Mouse (Mus musculus) megakaryocyte-erythroid progenitor cell, adult 5-6 weeks (primary cell): ENCODE data around the gene Tmem236. TPM values are rescaled to one million over a fixed set of nuclear protein-coding genes. Genes with fewer than 3 reads are reported as not detected.

ENCODE experiments used
- ATAC-seq: replicated peaks from 2 replicates; pipeline ENCODE4 v1.8.0; 2016; ENCODE audit warnings: mild to moderate bottlenecking, inconsistent platforms; ENCODE audit not compliant: severe bottlenecking, poor library complexity, low FRiP score, low TSS enrichment
- total RNA-seq, 2 experiments: library from RNA; stranded (forward) in 1 of 2; stranded (reverse) in 1 of 2; fragments of 200-1000, 215-1000 nt in 1 of 2; fragments of >200 nt in 1 of 2; fragmentation: Nextera tagmentation in 1 of 2; gene quantifications; 2 replicates each; pipeline ENCODE4 v1.2.3; 2014 to 2017

Tmem236 gene
- total RNA-seq, 2 experiments from 2014 or later: not detected

GRCm38 (mm10) chr2:14236920-14237319 is 62.6 kb downstream of the Tmem236 start:
- ATAC-seq: no peak

DNA sequence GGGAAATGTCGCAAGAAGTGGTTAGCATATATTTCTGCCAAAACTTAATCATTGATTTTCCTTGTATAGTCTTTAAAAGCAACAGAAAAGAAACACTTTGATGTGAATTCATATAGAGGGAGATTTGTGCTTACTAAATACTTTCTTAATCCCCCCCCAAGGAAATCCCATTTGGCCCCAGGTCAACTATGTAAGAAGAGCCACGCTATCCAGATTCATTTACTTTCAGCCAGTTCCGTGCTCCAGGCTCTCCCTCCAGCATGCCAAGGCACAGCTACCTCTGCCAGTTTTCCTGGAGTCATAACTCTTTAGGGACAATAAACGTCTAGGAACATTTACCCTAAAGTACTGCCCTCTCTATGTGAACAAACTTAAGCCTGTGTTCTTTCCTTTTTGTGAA is 63.4 kb downstream of the Tmem236 start:
- no peak for ATAC-seq

DNA sequence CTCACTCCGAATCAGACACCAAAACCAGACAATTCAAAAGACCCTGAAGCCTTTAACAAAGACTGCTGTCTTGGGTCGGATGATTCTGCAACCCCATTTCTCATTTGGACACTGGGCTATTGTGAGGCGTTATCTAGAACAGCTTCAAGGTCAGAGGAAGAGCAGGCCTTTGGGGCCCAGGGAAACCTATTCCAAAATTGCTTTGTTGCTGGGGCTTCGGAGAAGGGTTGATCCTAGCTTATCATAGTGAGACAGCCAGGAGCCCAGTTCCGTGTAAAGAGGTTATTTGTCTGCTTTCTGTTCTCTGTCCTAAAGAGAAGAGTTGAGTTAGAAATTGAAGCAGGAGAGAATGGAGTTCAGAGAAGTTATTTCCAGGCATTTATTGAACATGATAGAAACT is 64.8 kb downstream of the Tmem236 start:
- ATAC-seq: no peak

DNA sequence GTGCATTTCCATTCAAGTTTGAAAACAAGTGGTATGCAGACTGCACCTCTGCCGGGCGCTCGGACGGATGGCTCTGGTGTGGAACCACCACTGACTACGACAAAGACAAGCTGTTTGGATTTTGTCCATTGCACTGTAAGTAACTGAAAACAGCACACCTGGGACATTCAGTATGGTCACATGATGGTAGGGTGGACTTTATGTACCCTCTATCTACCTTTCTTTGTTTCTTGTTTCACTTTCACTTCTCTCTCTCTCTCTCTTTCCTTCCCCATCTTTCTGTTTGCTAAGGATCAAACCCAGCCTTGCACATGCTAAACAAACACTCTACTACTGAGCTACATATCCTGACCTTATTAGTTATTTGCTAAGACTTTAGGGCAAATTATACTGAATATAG is 69.8 kb downstream of the Tmem236 start:
- ATAC-seq: no peak; the same call in 1 of the 2 replicates

GRCm38 (mm10) chr2:14244668-14245067 is 70.3 kb downstream of the Tmem236 start:
- ATAC-seq: no peak

DNA sequence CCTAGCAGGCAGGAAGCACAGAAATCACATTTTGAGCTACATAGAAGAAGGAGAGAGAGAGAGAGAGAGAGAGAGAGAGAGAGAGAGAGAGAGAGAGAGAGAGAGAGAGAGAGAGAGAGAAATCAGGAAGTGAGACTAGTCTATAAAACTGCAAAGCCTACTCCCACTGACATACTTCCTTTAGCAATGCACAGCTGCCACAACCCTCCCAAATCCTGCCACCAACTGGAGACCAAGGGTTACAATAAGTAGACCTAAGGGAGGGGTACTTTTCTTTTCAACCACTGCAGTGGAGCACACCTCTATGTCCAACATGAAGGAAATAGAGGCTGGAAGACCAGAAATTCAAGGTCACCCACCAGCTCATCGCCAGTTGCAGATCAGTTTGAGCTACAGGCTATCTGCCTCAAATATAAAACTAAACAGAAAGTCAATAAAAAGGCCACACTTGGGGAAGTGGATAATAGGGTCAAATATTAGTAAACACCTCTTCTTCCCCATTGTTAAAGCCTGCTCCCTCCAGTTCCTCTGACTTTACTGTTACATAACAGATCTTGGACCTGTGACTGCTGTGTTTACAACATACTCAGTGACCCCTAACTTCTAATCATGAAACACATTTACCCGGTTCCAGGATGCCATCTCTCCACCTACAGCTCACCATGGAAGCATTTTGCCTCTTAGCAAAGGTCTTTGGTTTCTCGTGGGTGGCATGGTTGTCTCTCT is 75.7 kb downstream of the Tmem236 start:
- no peak for ATAC-seq

DNA sequence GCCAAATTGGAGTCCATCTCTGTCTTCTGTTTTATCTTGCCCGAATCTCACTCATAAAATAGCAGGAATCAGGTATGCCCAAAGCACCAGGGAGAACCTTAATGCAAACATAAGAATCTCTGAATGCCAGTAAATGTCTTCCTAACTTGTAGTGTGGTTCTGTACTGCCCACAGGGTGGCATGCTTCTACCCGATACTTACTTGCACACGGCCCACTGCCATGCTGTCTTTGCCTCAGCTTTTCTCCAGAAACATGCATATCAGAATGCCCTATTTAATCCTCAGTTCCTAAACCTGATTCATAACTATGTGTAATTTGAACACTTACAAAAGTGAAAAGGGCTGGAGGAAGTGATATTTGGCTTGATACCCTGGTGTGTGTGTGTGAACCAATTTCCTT is 77.6 kb downstream of the Tmem236 start:
- ATAC-seq: peak; percentile 59; the same call in 1 of the 2 replicates

DNA sequence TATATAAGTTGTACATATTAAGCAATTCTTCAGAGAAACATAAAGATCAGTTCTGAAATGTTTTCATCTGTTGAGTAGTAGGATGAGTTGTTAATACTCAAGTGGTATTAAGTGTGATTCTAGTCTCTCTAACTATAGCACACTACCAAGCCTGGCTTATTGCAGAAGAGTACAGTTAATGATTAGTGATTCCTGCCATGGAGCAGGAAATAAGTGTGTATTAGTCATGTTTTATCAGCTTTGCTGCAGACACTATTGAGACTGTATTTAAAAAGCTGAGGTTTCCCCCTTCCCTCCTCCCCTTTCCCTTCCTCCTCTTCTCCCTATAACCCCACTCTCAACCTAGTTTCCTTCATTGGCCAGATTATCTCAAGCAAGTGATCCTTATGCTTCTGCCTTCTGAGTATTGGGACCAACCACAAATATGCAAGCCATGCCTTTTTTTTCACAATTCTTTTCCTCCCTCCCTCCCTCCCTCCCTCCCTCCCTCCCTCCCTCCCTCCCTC is 84.1 kb downstream of the Tmem236 start:
- no peak for ATAC-seq

- ATAC-seq: no peak
Observed at GRCm38 (mm10) chr2:14262090-14262489, 87.8 kb downstream of the Tmem236 start.

DNA sequence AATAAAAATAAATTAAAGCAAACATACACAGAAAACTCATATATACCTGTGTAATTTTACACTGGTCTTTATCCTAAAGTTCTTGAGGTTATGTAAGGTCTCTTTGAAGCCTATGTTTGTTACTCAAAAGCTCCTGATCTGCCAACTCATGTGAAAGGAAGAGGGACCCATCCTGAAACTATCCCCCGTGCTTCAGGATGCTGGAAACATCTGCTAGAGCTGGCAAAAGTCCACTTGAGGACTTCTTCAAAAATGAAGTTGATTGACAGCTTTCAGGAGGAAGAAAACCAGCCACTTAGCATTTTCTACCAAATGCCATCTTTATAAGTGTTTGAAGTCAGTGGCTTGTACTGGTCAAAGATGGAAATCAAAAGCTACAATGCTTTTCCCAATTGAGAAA is 94.8 kb downstream of the Tmem236 start:
- ATAC-seq: no peak

Other genes starting within 250 kb of the Tmem236 start
- gene Hacd1, start 118.4 kb upstream of the Tmem236 start, total RNA-seq (2014; fragmentation: Nextera tagmentation): 63.5 and 73.0 TPM in 2 replicates
- 62.1 and 76.0 TPM in 2 replicates for gene Hacd1, start 118.4 kb upstream of the Tmem236 start, total RNA-seq (2017)
- 36.3 and 40.5 TPM in 2 replicates for gene Stam, start 100.4 kb upstream of the Tmem236 start, total RNA-seq (2014; fragmentation: Nextera tagmentation)
- 33.3 and 43.9 TPM in 2 replicates for gene Stam, start 100.4 kb upstream of the Tmem236 start, total RNA-seq (2017)
- not detected in 2 replicates for gene Mrc1, start 54.9 kb downstream of the Tmem236 start, total RNA-seq (2014; fragmentation: Nextera tagmentation)
- 1.5 TPM in 1 of 2 replicates, not detected in the other for gene Mrc1, start 54.9 kb downstream of the Tmem236 start, total RNA-seq (2017)
- not detected in 2 replicates for gene Slc39a12, start 213.8 kb downstream of the Tmem236 start, total RNA-seq (2014; fragmentation: Nextera tagmentation)
- gene Slc39a12, start 213.8 kb downstream of the Tmem236 start, total RNA-seq (2017): not detected in 2 replicates